Mouse (Mus musculus) MEL (cell line): Measurements from ENCODE around the gene Pdzd2.

Source experiments
- CTCF ChIP-seq, 3 experiments: IDR thresholded peaks in 2 of 3; conservative IDR thresholded peaks in 1 of 3; 2 replicates each; pipeline ENCODE4 v1.5.1; 2011 to 2012; ENCODE audit warnings: low read length in 3 of 3, low read depth in 2 of 3, mild to moderate bottlenecking in 2 of 3, improper control_type of control experiment in 1 of 3, inconsistent platforms in 1 of 3, mixed read lengths in 1 of 3, moderate library complexity in 1 of 3; ENCODE audit not compliant: control insufficient read depth in 1 of 3, insufficient read depth in 1 of 3, poor library complexity in 1 of 3, severe bottlenecking in 1 of 3
- GATA1 ChIP-seq: IDR thresholded peaks from 2 replicates; pipeline ENCODE4 v1.6.1; 2011; ENCODE audit warnings: low read depth, low read length, improper control_type of control experiment
- HCFC1 ChIP-seq: IDR thresholded peaks from 2 replicates; pipeline ENCODE4 v1.6.1; 2012; ENCODE audit warnings: low read depth, mild to moderate bottlenecking, inconsistent platforms, low read length, improper control_type of control experiment, moderate library complexity
- MAFK ChIP-seq: IDR thresholded peaks from 2 replicates; pipeline ENCODE4 v1.6.1; 2011; ENCODE audit warnings: low read depth, mild to moderate bottlenecking, low read length, improper control_type of control experiment, borderline replicate concordance
- MAX ChIP-seq: IDR thresholded peaks from 2 replicates; pipeline ENCODE4 v1.6.1; 2011; ENCODE audit warnings: low read length, improper control_type of control experiment
- POLR2A ChIP-seq, 2 experiments: IDR thresholded peaks; 2 replicates each; pipeline ENCODE4 v1.6.1; 2011 to 2012; ENCODE audit warnings: low read length in 2 of 2, mild to moderate bottlenecking in 2 of 2, control low read depth in 1 of 2, improper control_type of control experiment in 1 of 2, low read depth in 1 of 2, moderate library complexity in 1 of 2; ENCODE audit not compliant: control insufficient read depth in 1 of 2, insufficient read depth in 1 of 2, poor library complexity in 1 of 2
- POLR2AphosphoS5 ChIP-seq: IDR thresholded peaks from 2 replicates; pipeline ENCODE4 v1.6.1; 2012; ENCODE audit warnings: low read depth, borderline replicate concordance, mild to moderate bottlenecking, inconsistent platforms, low read length, moderate library complexity, mixed read lengths
- TAL1 ChIP-seq: IDR thresholded peaks from 2 replicates; pipeline ENCODE4 v1.6.1; 2012; ENCODE audit warnings: mild to moderate bottlenecking, inconsistent platforms, low read length, moderate library complexity, mixed read lengths
- TCF12 ChIP-seq: IDR thresholded peaks from 2 replicates; pipeline ENCODE4 v1.6.1; 2014; ENCODE audit warnings: low read depth, mild to moderate bottlenecking, inconsistent platforms, low read length, improper control_type of control experiment, moderate library complexity
- ZMIZ1 ChIP-seq: IDR thresholded peaks from 2 replicates; pipeline ENCODE4 v1.6.1; 2012; ENCODE audit warnings: low read depth, mild to moderate bottlenecking, inconsistent platforms, low read length, improper control_type of control experiment, moderate library complexity

GRCm38 (mm10) chr15:12357459-12357858, 382.3 kb downstream of the Pdzd2 start:
- TF ChIP-seq TCF12 = no peak
- TF ChIP-seq POLR2A (IDR thresholded peaks at IDR 0.05; ENCODE audit: control insufficient read depth in 1 of 2, insufficient read depth in 1 of 2, low read depth in 1 of 2, low read length in 2 of 2, poor library complexity in 1 of 2) = no peak
- no peak for TF ChIP-seq GATA1
- no peak for TF ChIP-seq POLR2AphosphoS5
- TF ChIP-seq CTCF (IDR thresholded peaks at IDR 0.05 in 2 of 3, conservative IDR thresholded peaks at IDR 0.05 in 1 of 3; ENCODE audit: control insufficient read depth in 1 of 3, insufficient read depth in 1 of 3, low read depth in 2 of 3, low read length in 3 of 3, poor library complexity in 1 of 3, severe bottlenecking in 1 of 3) = no peak
- no peak for TF ChIP-seq MAFK
- no peak for TF ChIP-seq ZMIZ1
- no peak for TF ChIP-seq MAX
- TF ChIP-seq TAL1 = no peak
- TF ChIP-seq HCFC1 = no peak
